Comparison of ENCODE assay signal across 11 mouse cellular contexts in the genomic region with DNA sequence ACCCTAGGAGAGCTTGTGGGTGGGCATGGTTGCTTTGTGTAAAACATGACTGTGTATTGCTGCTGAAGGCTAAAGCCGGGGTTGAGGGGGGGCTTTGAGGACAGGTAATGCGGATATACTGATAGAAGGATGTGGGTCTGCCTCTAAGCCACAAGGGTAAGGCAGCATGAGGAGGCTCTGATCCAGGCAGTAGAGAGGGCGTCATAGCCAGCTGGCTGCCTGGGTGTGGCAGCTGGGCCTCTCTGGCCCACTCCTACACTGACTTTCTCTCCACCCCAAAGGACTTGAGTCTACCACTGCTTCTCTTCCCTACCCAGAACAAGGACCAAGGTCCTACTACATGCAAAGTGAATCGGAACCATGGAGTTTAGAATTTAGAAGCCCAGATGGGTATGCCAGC. TPM values are rescaled to one million over a fixed set of nuclear protein-coding genes. Genes with fewer than 3 reads are reported as not detected.
DNase-seq lines count a peak whose midpoint lies in the region; ATAC-seq and TF ChIP-seq lines count a peak whose summit lies in the region.
"Had no signal": no experiment of that assay in that cellular context is flagged by ENCODE, and none has a peak within 500 bp of the region (broad histone marks: within the 10 kb centered on the region; RNA-seq: fewer than 3 reads in every experiment).

No protein-coding gene starts in this region.

- H3K4me3 ChIP-seq in heart, embryonic 15.5 days = peak overlapping the region; percentile 44
- H3K4me3 ChIP-seq in lung, adult 2 months (replicated peaks; ENCODE audit: extremely low read depth, low read depth, low read length) = peak overlapping the region; percentile 51
- H3K4me3 ChIP-seq in embryonic facial prominence, embryonic 15.5 days (replicated peaks) = peak overlapping the region; percentile 43
- H3K4me3 ChIP-seq in small intestine, adult 2 months (ENCODE audit: low read depth, low read length) = peak overlapping the region; percentile 30; the same call in 1 of the 2 replicates

- WGBS in heart, embryonic 15.5 days = 68% methylated on average over 4 of the region's 4 CpGs
- WGBS in lung, adult 2 months = 77% methylated on average over 4 of the region's 4 CpGs
- 75% methylated on average over 4 of the region's 4 CpGs for WGBS in embryonic facial prominence, embryonic 15.5 days
- 73% methylated on average over 4 of the region's 4 CpGs for WGBS in small intestine, adult 2 months

- intact Hi-C loops in heart, postnatal 10 days (cut with DNase I) = no loop called here

- H3K36me3 ChIP-seq in heart, embryonic 15.5 days = no peaks in the 10 kb centered on the region
- H3K36me3 ChIP-seq in embryonic facial prominence, embryonic 15.5 days = no peaks in the 10 kb centered on the region
- no peaks in the 10 kb centered on the region for H3K36me3 ChIP-seq in small intestine, adult 2 months (ENCODE audit: control insufficient read depth, insufficient read depth, low read length)

- TF ChIP-seq POLR2A in lung, adult 2 months (IDR thresholded peaks at IDR 0.05; ENCODE audit: borderline replicate concordance, extremely low read depth, low read depth, low read length) = no peak
- TF ChIP-seq POLR2A in small intestine, adult 2 months (IDR thresholded peaks at IDR 0.05; ENCODE audit: low read depth, low read length) = no peak

- H3K4me2 ChIP-seq in heart, embryonic 15.5 days = peak overlapping the region; percentile 52
- peak overlapping the region; percentile 51 for H3K4me2 ChIP-seq in embryonic facial prominence, embryonic 15.5 days (replicated peaks)

- no peak for TF ChIP-seq CTCF in lung, adult 2 months (IDR thresholded peaks at IDR 0.05; ENCODE audit: insufficient read depth, low read length)
- no peak for TF ChIP-seq CTCF in small intestine, adult 2 months (IDR thresholded peaks at IDR 0.05; ENCODE audit: extremely low read depth, insufficient read length, insufficient replicate concordance, low read depth, low read length)

- no peak overlapping the region for H3K27ac ChIP-seq in heart, embryonic 15.5 days
- H3K27ac ChIP-seq in embryonic facial prominence, embryonic 15.5 days (replicated peaks) = peak overlapping the region; percentile 45; the same call in 1 of the 2 replicates
- H3K27ac ChIP-seq in small intestine, adult 2 months (ENCODE audit: insufficient read depth, low read depth, low read length) = no peak overlapping the region

- ATAC-seq in heart, embryonic 15.5 days (replicated peaks; ENCODE audit: insufficient number of reproducible peaks, insufficient read depth, low FRiP score, low read depth) = no peak
- ATAC-seq in embryonic facial prominence, embryonic 15.5 days (ENCODE audit: insufficient number of reproducible peaks, low FRiP score, low TSS enrichment, low read depth) = no peak

- peaks cover 11% of the 10 kb centered on the region; the same call in 1 of the 2 replicates for H3K27me3 ChIP-seq in heart, embryonic 15.5 days
- H3K27me3 ChIP-seq in embryonic facial prominence, embryonic 15.5 days = peaks cover 6% of the 10 kb centered on the region; the same call in 1 of the 2 replicates
- no peaks in the 10 kb centered on the region for H3K27me3 ChIP-seq in small intestine, adult 2 months (ENCODE audit: control insufficient read depth, insufficient read depth, low read length)

- no peaks in the 10 kb centered on the region for H3K9me3 ChIP-seq in heart, embryonic 15.5 days (replicated peaks)
- no peaks in the 10 kb centered on the region for H3K9me3 ChIP-seq in embryonic facial prominence, embryonic 15.5 days (replicated peaks)

- H3K4me1 ChIP-seq in heart, embryonic 15.5 days (replicated peaks) = no peaks in the 10 kb centered on the region; the same call in none of the 2 replicates
- no peaks in the 10 kb centered on the region; the same call in 1 of the 2 replicates for H3K4me1 ChIP-seq in lung, adult 2 months (ENCODE audit: control insufficient read depth, insufficient read depth, low read length)
- peaks cover 29% of the 10 kb centered on the region for H3K4me1 ChIP-seq in embryonic facial prominence, embryonic 15.5 days
- H3K4me1 ChIP-seq in small intestine, adult 2 months (ENCODE audit: control insufficient read depth, insufficient read depth, insufficient read length, low read length) = no peaks in the 10 kb centered on the region

- 0 out of 2 replicates have a peak overlapping the region, but pooled peaks have one; percentile 43 for H3K9ac ChIP-seq in heart, embryonic 15.5 days
- no peak overlapping the region for H3K9ac ChIP-seq in embryonic facial prominence, embryonic 15.5 days

- DNase-seq in heart, postnatal 10 days = no peak
- no peak for DNase-seq in lung, adult 2 months
- no peak for DNase-seq in lung, postnatal 36 days
- no peak for DNase-seq in left cerebral cortex, adult 8-10 months (ENCODE audit: low spot score in 2 of 2)
- no peak for DNase-seq in adrenal gland, postnatal 36 days
- DNase-seq: cerebellum, adult 9-11 months; kidney, postnatal 10 days; right cerebral cortex, adult 18-20 months had no signal

RNA-seq across cellular contexts. Expression of gene Bgn, which starts 1.5 kb away (rescaled TPM):
- polyA plus RNA-seq in heart, embryonic 15.5 days (2015; fragmentation: Nextera tagmentation; extraction: Ambion mirVana) = 110 and 151 TPM in 2 replicates
- total RNA-seq in heart, postnatal 10 days (2021) = 100 to 1,000 TPM; 276 to 309 TPM
- polyA plus RNA-seq in lung, adult 2 months (2012; rRNA removed) = 656 and 780 TPM in 2 replicates
- polyA plus RNA-seq in embryonic facial prominence, embryonic 15.5 days (2015; fragmentation: Nextera tagmentation; extraction: Ambion mirVana) = 302 and 313 TPM in 2 replicates
- 121 and 168 TPM in 2 replicates for polyA plus RNA-seq in small intestine, adult 2 months (2012; rRNA removed)
- total RNA-seq in left cerebral cortex, adult 8-10 months (2022) = 10 to 100 TPM; 18.7 to 23.5 (median 19.3) TPM
- total RNA-seq in adrenal gland, postnatal 36 days (2021) = 100 to 1,000 TPM; 251 to 260 TPM

RNA-seq across cellular contexts. Expression of gene Atp2b3, which starts 18.0 kb away (rescaled TPM):
- 0.18 and 0.25 TPM in 2 replicates for polyA plus RNA-seq in heart, embryonic 15.5 days (2015; fragmentation: Nextera tagmentation; extraction: Ambion mirVana)
- total RNA-seq in heart, postnatal 10 days (2021) = under 1 TPM in 1 of 2 experiments, not detected in 1; 0.15 TPM
- 0.04 TPM in 1 of 2 replicates, not detected in the other for polyA plus RNA-seq in lung, adult 2 months (2012; rRNA removed)
- polyA plus RNA-seq in embryonic facial prominence, embryonic 15.5 days (2015; fragmentation: Nextera tagmentation; extraction: Ambion mirVana) = 0.41 and 0.43 TPM in 2 replicates
- 0.06 and 0.20 TPM in 2 replicates for polyA plus RNA-seq in small intestine, adult 2 months (2012; rRNA removed)
- total RNA-seq in left cerebral cortex, adult 8-10 months (2022) = 10 to 100 TPM; 91.0 to 100.0 (median 95.1) TPM
- total RNA-seq in adrenal gland, postnatal 36 days (2021) = 10 to 100 TPM; 34.9 to 52.5 TPM

RNA-seq across cellular contexts. Expression of gene Haus7, which starts 26.0 kb away (rescaled TPM):
- polyA plus RNA-seq in heart, embryonic 15.5 days (2015; fragmentation: Nextera tagmentation; extraction: Ambion mirVana) = 40.3 and 41.3 TPM in 2 replicates
- 10 to 100 TPM; 14.5 to 16.3 TPM for total RNA-seq in heart, postnatal 10 days (2021)
- polyA plus RNA-seq in lung, adult 2 months (2012; rRNA removed) = 9.2 and 14.1 TPM in 2 replicates
- polyA plus RNA-seq in embryonic facial prominence, embryonic 15.5 days (2015; fragmentation: Nextera tagmentation; extraction: Ambion mirVana) = 56.5 and 58.7 TPM in 2 replicates
- polyA plus RNA-seq in small intestine, adult 2 months (2012; rRNA removed) = 5.1 and 9.3 TPM in 2 replicates
- 10 to 100 TPM in 3 of 4 experiments, 1 to 10 TPM in 1; 7.9 to 13.2 (median 11.8) TPM for total RNA-seq in left cerebral cortex, adult 8-10 months (2022)
- 10 to 100 TPM; 30.0 to 31.5 TPM for total RNA-seq in adrenal gland, postnatal 36 days (2021)

RNA-seq across cellular contexts. Expression of gene Trex2, which starts 49.7 kb away (rescaled TPM):
- not detected in 2 replicates for polyA plus RNA-seq in heart, embryonic 15.5 days (2015; fragmentation: Nextera tagmentation; extraction: Ambion mirVana)
- not detected for total RNA-seq in heart, postnatal 10 days (2021)
- 1.1 and 115 TPM in 2 replicates for polyA plus RNA-seq in lung, adult 2 months (2012; rRNA removed)
- polyA plus RNA-seq in embryonic facial prominence, embryonic 15.5 days (2015; fragmentation: Nextera tagmentation; extraction: Ambion mirVana) = 12.3 and 13.0 TPM in 2 replicates
- polyA plus RNA-seq in small intestine, adult 2 months (2012; rRNA removed) = 2.4 and 5.4 TPM in 2 replicates
- total RNA-seq in left cerebral cortex, adult 8-10 months (2022) = not detected
- not detected for total RNA-seq in adrenal gland, postnatal 36 days (2021)
